Mouse (Mus musculus) small intestine, adult 2 months (tissue): ENCODE results near the gene Ccdc186. TPM values are rescaled to one million over a fixed set of nuclear protein-coding genes. Genes with fewer than 3 reads are reported as not detected.
"Not testable (repeated sequence)": the region's sequence is repeated elsewhere in the genome, so short reads cannot be mapped to it uniquely, and the experiment has no call there.

Experiments
- H3K27ac ChIP-seq: fragments of 200-500 bp; 2 replicates; pipeline ENCODE4 v1.5.1; 2012; ENCODE audit warnings: low read depth, low read length, control low read depth, inconsistent platforms; ENCODE audit not compliant: insufficient read depth
- H3K27me3 ChIP-seq: fragments of 200-500 bp; 2 replicates; pipeline ENCODE4 v1.6.1; 2012; ENCODE audit warnings: mild to moderate bottlenecking, moderate library complexity, low read length, inconsistent platforms; ENCODE audit not compliant: control insufficient read depth, insufficient read depth
- H3K36me3 ChIP-seq: fragments of 200-500 bp; 2 replicates; pipeline ENCODE4 v1.6.1; 2012; ENCODE audit warnings: mild to moderate bottlenecking, low read length, control low read depth, inconsistent platforms; ENCODE audit not compliant: control insufficient read depth, insufficient read depth
- H3K4me1 ChIP-seq: fragments of 200-500 bp; 2 replicates; pipeline ENCODE4 v1.6.1; 2012; ENCODE audit warnings: low read length, inconsistent platforms, mixed read lengths; ENCODE audit not compliant: control insufficient read depth, insufficient read depth, insufficient read length
- H3K4me3 ChIP-seq: fragments of 200-500 bp; 2 replicates; pipeline ENCODE4 v1.5.1; 2012; ENCODE audit warnings: low read depth, mild to moderate bottlenecking, control low read depth, inconsistent platforms, low read length, moderate library complexity
- CTCF ChIP-seq: fragments of 200-500 bp; IDR thresholded peaks from 2 replicates; pipeline ENCODE4 v1.5.1; 2012; ENCODE audit warnings: low read depth, mild to moderate bottlenecking, control low read depth, inconsistent platforms, low read length, moderate library complexity, mixed read lengths; ENCODE audit not compliant: insufficient replicate concordance, insufficient read length; ENCODE audit errors: extremely low read depth
- POLR2A ChIP-seq: fragments of 200-500 bp; IDR thresholded peaks from 2 replicates; pipeline ENCODE4 v1.6.1; 2012; ENCODE audit warnings: low read depth, mild to moderate bottlenecking, control low read depth, inconsistent platforms, low read length, moderate library complexity
- WGBS: fragments of 180-500 bp; shearing (Covaris S2); methylation state at CpG from one replicate; pipeline ENCODE4 v1.1.7; 2018; 5-methylcytosine and 5-hydroxymethylcytosine counted together
- polyA plus RNA-seq: library from polyadenylated mRNA; depleted of rRNA; stranded (reverse); fragments of >200 nt; gene quantifications from 2 replicates; pipeline ENCODE4 v1.2.3, GENCODE M21; 2012

Ccdc186 gene
- polyA plus RNA-seq, 1 experiment = 3.4 TPM

GRCm38 (mm10) chr19:56802352-56802746 lies 19.6 kb downstream of the Ccdc186 start:
- WGBS = 94% methylated on average over 3 of the region's 3 CpGs
- TF ChIP-seq POLR2A = no peak
- no peak for TF ChIP-seq CTCF
- H3K27me3 ChIP-seq = no peaks in the 10 kb centered on the region
- H3K27ac ChIP-seq = no peak overlapping the region
- H3K4me1 ChIP-seq = no peaks in the 10 kb centered on the region
- no peak overlapping the region for H3K4me3 ChIP-seq
- H3K36me3 ChIP-seq = peaks cover 70% of the 10 kb centered on the region

GRCm38 (mm10) chr19:56801656-56802351 lies 20.2 kb downstream of the Ccdc186 start:
- no peaks in the 10 kb centered on the region for H3K4me1 ChIP-seq
- no peaks in the 10 kb centered on the region for H3K27me3 ChIP-seq
- 89% methylated on average over 10 of the region's 10 CpGs for WGBS
- H3K36me3 ChIP-seq = peaks cover 67% of the 10 kb centered on the region
- no peak overlapping the region for H3K27ac ChIP-seq
- TF ChIP-seq POLR2A = no peak
- no peak for TF ChIP-seq CTCF
- H3K4me3 ChIP-seq = no peak overlapping the region

- no peak for TF ChIP-seq POLR2A
- no peak for TF ChIP-seq CTCF
- Histone ChIP-seq H3K4me1 (no peaks in the 10 kb centered on the region), H3K27me3 (no peaks in the 10 kb centered on the region), H3K36me3 (peaks cover 69% of the 10 kb centered on the region), H3K4me3 (no peak overlapping the region), H3K27ac (no peak overlapping the region)
- WGBS = 61% methylated on average over 7 of the region's 7 CpGs
Measured at GRCm38 (mm10) chr19:56800930-56801655, 20.9 kb downstream of the Ccdc186 start.

GRCm38 (mm10) chr19:56800226-56800625 lies 21.8 kb downstream of the Ccdc186 start:
- Histone ChIP-seq H3K4me1 (no peaks in the 10 kb centered on the region), H3K27ac (no peak overlapping the region), H3K4me3 (no peak overlapping the region), H3K36me3 (peaks cover 73% of the 10 kb centered on the region), H3K27me3 (no peaks in the 10 kb centered on the region)
- 81% methylated on average over 8 of the region's 8 CpGs for WGBS
- no peak for TF ChIP-seq CTCF
- no peak for TF ChIP-seq POLR2A

GRCm38 (mm10) chr19:56797376-56797775 lies 24.6 kb downstream of the Ccdc186 start:
- no peak for TF ChIP-seq CTCF
- TF ChIP-seq POLR2A = no peak
- H3K36me3 ChIP-seq = peaks cover 73% of the 10 kb centered on the region
- WGBS = 88% methylated on average over 11 of the region's 11 CpGs

GRCm38 (mm10) chr19:56788952-56789351 lies 33.0 kb downstream of the Ccdc186 start:
- no peak overlapping the region for H3K27ac ChIP-seq
- H3K4me1 ChIP-seq = no peaks in the 10 kb centered on the region
- WGBS = 88% methylated on average over 5 of the region's 5 CpGs
- no peak overlapping the region for H3K4me3 ChIP-seq
- H3K27me3 ChIP-seq = no peaks in the 10 kb centered on the region
- no peak for TF ChIP-seq CTCF
- TF ChIP-seq POLR2A = no peak
- peaks cover 44% of the 10 kb centered on the region for H3K36me3 ChIP-seq

More at GRCm38 (mm10) chr19:56797376-56797775, 24.6 kb downstream of the Ccdc186 start:
- Histone ChIP-seq H3K27ac (no peak overlapping the region), H3K27me3 (no peaks in the 10 kb centered on the region), H3K4me1 (no peaks in the 10 kb centered on the region), H3K4me3 (no peak overlapping the region)

GRCm38 (mm10) chr19:56787911-56788310 lies 34.1 kb downstream of the Ccdc186 start:
- Histone ChIP-seq H3K36me3 (peaks cover 35% of the 10 kb centered on the region), H3K27ac (no peak overlapping the region), H3K27me3 (no peaks in the 10 kb centered on the region), H3K4me1 (no peaks in the 10 kb centered on the region), H3K4me3 (no peak overlapping the region)
- 88% methylated on average over 7 of the region's 7 CpGs for WGBS
- TF ChIP-seq CTCF (no peak), POLR2A (no peak)

- not testable (repeated sequence) for H3K27me3 ChIP-seq, H3K36me3 ChIP-seq, H3K27ac ChIP-seq, H3K4me3 ChIP-seq, H3K4me1 ChIP-seq
- 94% methylated on average over 7 of the region's 7 CpGs for WGBS
Measured at GRCm38 (mm10) chr19:56778532-56778931, 43.5 kb downstream of the Ccdc186 start.
